Mouse (Mus musculus): ENCODE measurements at regions not wholly inside any gene's neighbourhood (a gene's known extent, or its start where the extent isn't known, plus 50 kb on each side); places are given as distances from the start of the nearest gene placed in this dataset.
"Not testable (repeated sequence)": the region's sequence is repeated elsewhere in the genome, so short reads cannot be mapped to it uniquely, and the experiment has no call there.

DNA sequence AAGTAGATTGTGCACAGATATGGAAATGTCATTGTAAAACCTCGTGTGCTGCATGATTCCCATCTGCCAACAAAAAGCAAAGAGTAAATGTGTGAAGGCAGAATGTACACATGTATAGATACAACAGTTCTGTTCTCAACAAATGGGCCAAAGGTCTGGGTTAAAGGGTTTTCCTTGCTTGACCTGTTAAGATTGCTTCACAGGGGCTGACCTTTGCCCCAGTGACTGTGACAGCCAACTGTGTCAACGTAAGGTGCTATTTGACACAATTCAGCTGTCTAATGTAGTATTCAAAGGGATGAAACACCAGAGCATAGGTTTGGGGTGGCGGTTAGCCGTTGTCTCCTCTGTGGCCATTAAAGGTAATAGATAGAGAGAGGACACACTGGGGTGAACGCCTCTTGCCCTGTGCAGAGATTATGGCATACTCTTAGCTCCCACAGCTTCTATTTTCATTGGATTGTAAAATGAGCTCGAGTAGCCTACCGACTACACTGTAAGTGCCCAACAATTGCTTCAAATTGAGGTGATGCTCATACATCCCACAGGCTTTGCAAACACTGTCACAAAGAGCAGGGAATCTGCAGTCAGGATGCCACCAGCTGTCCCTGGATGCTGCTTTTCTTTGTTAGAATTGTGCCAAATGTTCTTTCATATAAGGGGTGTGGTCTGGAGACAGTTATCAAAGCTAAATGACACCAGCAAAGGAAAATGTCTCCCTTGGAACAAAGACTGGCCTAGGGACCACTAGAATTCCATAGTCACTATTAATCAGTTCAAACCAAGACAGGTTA, 513.0 kb upstream of the Gulo start:
- Histone ChIP-seq H3K4me3 (no peak overlapping the region), H3K27ac (peak overlapping the region; percentile 13; the same call in 1 of the 2 replicates)
- intact Hi-C loops (cut with DNase I), result no loop called here
- no peak for TF ChIP-seq CTCF (IDR thresholded peaks at IDR 0.05)
- DNase-seq, result no peak

DNA sequence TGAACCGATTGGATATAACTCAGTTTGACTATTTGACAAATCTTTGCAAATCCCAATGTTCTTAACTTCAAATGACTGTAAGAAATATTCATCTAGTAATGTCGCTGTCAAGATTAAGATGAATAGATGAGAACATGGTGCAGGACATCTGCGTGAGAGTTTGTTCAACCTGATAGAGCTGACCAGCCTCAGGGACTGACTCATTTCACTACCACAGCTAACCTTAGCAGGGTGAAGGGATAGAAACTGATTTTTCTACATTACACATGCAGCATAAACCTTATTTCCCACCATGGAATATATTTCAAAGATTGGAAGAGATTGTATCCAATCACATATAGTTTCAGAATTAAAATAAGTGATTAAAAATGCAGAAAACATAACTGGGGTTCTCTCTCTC, 507.8 kb upstream of the Gulo start:
- no peak overlapping the region for H3K4me3 ChIP-seq
- no peak overlapping the region for H3K27ac ChIP-seq
- intact Hi-C loops (cut with DNase I), result no loop called here
- TF ChIP-seq CTCF (IDR thresholded peaks at IDR 0.05), result no peak
- DNase-seq, result no peak

DNA sequence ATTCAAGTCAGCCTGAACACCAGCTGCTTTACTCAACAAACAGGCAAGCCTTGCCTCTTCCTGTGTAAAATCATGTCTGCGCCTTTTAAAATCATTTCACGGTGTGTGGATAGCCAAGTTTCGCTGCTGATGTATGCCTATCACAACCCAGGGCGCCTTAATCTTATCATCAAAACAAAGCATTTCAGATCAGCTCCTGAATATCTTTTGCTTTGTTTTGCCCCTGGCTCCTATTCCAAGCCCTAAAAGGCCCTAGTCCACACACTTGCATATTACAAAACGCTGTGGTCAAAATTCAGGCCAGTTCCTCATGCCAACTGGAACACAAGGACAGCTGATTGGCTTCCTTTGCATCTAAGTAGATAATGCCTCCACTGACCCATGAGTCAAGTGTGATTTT, 501.7 kb upstream of the Gulo start:
- no peak for TF ChIP-seq CTCF (IDR thresholded peaks at IDR 0.05)
- intact Hi-C loops (cut with DNase I), result no loop called here
- Histone ChIP-seq H3K4me3 (no peak overlapping the region), H3K27ac (no peak overlapping the region)
- no peak for DNase-seq

DNA sequence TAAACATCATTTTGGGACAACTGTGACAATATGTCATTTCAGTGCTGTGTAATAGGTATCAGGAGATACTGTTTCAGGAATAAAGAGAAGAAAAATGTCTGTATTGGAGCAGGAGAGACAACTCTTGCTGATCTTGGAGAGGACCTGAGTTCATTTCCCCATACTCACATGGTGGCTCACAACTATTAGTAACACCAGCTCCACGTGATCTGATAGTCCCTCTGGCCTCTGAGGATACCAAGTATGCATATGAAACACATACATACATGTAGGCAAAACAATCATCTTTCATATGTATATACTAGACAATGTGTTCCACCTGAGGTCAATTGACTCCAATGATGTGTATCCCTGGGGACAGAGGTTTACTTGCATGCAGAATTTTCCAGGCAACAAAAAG, 501.2 kb upstream of the Gulo start:
- Histone ChIP-seq H3K27ac (no peak overlapping the region), H3K4me3 (no peak overlapping the region)
- intact Hi-C loops (cut with DNase I), result no loop called here
- no peak for DNase-seq
- TF ChIP-seq CTCF (IDR thresholded peaks at IDR 0.05), result no peak

DNA sequence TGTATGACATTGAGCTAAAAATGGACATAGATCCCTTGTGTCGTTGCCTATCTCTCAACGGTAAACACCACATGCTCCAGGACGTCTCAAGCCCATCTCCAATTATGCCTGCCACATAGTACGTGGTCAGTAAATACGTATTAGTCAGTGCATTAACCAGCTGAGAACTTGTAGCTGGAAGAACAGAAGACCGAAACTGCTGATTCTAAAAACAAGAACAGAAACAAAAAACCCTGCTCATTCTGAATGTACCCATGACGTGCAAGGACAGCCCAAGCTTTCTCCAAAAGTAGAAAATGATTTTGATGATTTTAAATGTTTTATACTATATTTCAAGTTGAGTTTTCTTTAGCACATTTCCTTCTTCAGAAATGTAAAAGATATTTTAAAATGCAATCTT, 500.7 kb upstream of the Gulo start:
- Histone ChIP-seq H3K27ac (no peak overlapping the region), H3K4me3 (no peak overlapping the region)
- no peak for DNase-seq
- TF ChIP-seq CTCF (IDR thresholded peaks at IDR 0.05), result no peak
- intact Hi-C loops (cut with DNase I), result no loop called here

DNA sequence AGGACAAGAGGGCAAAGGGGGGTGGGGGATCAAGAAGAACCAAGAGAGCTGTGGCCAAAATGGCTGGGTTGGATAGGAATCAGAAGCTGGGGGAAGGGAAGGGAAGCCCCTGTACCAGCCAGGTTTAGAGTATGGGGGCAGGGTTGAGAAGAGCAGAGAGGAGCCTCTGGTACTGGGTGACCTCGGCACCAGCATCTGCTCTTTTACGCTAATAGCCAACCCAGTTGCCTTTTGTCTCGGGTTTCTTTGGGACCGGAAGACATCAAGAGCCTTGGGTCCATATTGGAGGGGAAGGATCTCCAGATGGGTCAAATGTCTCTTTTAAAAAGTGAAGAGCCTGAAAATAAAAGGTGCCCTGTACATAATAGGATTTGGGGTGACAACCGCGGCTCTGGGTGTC, 493.0 kb upstream of the Gulo start:
- no peak for TF ChIP-seq CTCF (IDR thresholded peaks at IDR 0.05)
- H3K4me3 ChIP-seq, result no peak overlapping the region
- no peak for DNase-seq
- no peak overlapping the region for H3K27ac ChIP-seq
- intact Hi-C loops (cut with DNase I), result no loop called here

DNA sequence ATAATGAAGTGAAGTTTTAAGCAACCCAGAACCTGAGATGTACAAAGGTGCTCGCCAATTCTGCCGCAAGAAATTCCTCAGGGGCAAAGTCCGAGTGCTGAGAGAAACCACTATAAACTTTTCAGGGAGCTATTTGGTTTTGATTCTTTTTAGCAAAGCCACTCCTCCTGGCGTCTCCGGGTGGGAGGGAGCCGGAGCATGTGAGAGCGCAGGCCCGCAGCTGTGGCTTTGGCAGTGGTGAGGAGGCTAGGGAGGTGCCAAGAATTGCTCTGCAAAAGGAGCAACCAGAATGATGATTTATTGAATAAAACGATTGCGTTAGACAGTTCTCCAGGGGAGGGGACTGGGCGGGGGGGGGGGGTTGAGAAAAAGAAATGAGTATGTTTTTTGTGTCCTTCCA, 490.9 kb upstream of the Gulo start:
- peak; percentile 85 for DNase-seq
- TF ChIP-seq CTCF (IDR thresholded peaks at IDR 0.05), result no peak
- intact Hi-C loops (cut with DNase I), result no loop called here
- Histone ChIP-seq H3K4me3 (peak overlapping the region; percentile 55), H3K27ac (no peak overlapping the region; the same call in 1 of the 2 replicates)

DNA sequence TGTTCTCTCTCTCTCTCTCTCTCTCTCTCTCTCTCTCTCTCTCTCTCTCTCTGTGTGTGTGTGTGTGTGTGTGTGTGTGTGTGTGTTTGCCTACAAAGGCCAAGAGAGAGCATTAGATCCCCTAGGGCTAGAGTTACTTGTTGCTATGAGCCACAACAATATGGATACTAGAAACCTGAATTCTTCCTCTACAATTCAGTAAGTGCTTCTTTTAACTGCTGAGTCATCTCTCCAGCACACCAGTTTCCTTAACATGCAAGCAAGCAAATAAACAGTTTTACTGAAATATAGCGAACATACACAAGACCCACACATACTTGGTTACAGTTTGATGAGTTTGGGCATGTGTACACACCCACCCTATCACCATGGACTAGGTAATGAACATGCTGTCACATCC, 486.1 kb upstream of the Gulo start:
- Histone ChIP-seq H3K4me3 (no peak overlapping the region), H3K27ac (no peak overlapping the region)
- TF ChIP-seq CTCF (IDR thresholded peaks at IDR 0.05), result no peak
- DNase-seq, result no peak
- intact Hi-C loops (cut with DNase I), result no loop called here

DNA sequence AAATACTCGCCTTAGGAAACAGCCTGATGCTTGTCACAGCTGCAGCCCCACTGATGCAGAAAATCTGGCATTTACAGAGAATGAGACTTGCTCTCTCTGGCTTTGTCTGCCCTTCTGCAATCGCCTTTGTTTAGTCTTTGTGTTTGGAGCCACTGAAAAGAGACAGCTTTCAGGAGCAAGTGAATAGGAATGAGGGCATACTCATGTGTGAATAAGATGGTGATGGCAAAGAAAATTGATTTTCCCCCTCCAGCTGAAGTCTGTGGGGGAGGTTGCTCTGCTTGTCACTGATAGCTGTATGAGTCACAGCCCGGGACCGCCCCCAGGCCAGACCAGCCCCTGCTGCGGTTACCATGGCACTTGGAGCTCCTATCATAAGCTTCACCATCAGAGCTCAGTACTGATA, 485.5 kb upstream of the Gulo start:
- no peak overlapping the region for H3K27ac ChIP-seq
- H3K4me3 ChIP-seq, result no peak overlapping the region
- intact Hi-C loops (cut with DNase I), result no loop called here
- DNase-seq, result peak; percentile 64
- no peak for TF ChIP-seq CTCF (IDR thresholded peaks at IDR 0.05)

DNA sequence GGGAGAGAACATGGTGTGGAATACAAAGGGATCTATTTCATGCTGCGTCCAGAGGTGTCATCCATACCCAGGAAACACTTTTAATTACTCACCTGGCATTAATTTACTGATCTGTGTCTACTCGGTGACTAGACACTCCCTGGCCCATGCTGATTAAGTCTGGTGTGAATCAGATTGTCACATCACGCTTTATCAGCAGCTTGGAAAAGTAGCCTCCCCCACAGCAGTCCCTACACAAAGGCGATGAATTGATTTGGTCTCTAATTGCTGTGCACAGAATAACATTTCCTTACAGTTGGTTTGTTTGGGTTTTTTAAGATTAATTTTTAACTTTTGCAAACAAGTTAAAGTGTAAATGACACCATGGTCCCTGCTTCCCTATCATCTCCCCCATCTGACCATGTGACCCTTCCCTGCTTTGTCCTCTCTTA, 484.7 kb upstream of the Gulo start:
- TF ChIP-seq CTCF (IDR thresholded peaks at IDR 0.05), result no peak

DNA sequence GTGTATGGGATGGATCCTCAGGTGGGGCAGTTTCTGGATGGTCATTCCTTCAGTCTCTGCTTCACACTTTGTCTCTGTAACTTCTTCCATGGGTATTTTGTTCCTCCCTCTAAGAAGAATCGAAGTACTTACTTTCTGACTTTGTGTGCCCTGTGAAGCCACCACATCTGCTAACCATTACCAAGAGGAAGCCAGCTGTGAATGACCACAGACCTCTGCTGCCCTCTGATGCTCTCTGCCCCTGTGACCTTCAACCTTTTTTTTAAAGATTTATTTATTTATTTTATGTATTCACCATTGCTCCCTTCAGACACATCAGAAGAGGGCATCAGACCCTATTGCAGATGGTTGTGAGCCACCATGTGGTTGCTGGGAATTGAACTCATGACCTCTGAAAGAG, 475.7 kb upstream of the Gulo start:
- H3K4me3 ChIP-seq; intact Hi-C loops (cut with DNase I); DNase-seq; H3K27ac ChIP-seq: not testable (repeated sequence)

More for the DNA sequence above, 484.7 kb upstream of the Gulo start:
- no peak for DNase-seq
- Histone ChIP-seq H3K4me3 (no peak overlapping the region), H3K27ac (no peak overlapping the region)
- intact Hi-C loops (cut with DNase I), result no loop called here

DNA sequence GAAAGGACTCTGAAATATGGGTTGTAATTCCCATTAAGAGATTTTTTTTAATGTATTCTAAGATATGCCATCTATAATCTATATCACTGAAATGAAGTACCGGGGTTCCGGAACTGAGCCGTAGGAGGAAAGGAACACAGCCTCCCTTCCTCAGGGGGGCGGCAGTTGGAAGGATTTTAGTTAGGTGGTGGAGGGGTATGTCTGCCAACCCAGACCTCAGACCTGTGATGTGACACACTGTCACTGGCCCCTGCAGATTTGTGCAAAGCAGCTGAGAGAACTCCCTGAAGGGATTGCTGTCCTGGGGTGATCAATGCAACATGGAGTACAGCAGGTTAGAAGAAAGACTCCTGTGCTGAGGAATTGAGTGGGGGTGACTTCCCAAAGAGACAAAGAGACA, 470.2 kb upstream of the Gulo start:
- no peak overlapping the region for H3K4me3 ChIP-seq
- no peak overlapping the region for H3K27ac ChIP-seq
- no peak for TF ChIP-seq CTCF (IDR thresholded peaks at IDR 0.05)
- no peak for DNase-seq
- intact Hi-C loops (cut with DNase I), result loop anchor here (5.0 kb wide), 1 partner anchor 303 kb away; no protein-coding TSS in a partner anchor

DNA sequence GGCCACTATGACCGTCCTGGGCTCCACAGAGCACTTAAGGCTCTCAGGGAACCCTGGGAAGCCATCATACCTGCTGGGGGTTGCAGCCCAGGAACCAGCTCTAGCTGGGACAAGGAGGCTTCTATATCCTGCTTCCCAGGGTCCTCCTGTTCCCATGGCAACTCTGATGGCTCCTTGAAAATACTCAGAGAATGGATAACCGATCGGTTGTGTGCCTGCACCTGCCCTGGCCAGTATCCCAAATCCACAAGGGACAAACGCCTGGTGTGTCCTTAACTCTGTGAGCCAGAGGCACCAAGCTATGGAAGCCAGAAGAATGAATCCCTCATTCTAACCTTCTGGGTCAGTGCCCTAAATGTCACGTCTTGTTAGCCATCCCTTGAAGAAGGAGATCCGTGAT, 469.6 kb upstream of the Gulo start:
- no peak overlapping the region for H3K4me3 ChIP-seq
- intact Hi-C loops (cut with DNase I), result loop anchor here (5.0 kb wide), 1 partner anchor 304 kb away; no protein-coding TSS in a partner anchor
- no peak overlapping the region for H3K27ac ChIP-seq
- no peak for TF ChIP-seq CTCF (IDR thresholded peaks at IDR 0.05)
- no peak for DNase-seq

DNA sequence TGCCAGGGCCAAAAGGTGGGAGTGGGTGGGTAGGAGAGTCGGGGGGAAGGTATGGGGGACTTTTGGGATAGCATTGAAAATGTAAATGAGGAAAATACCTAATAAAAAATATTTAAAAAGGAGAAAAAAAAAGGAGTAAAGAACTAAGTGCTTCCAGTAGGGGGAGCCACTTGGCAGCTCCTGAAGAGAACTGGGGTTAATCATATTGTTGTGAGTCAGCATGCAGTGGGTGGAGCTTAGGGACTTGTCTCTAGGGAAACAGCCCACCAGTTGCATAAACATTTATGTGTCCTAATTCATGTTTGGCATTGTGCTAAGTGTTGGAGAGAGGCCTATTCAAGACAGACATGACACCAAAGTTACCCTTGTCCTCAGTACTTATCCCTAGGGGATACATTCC, 466.0 kb upstream of the Gulo start:
- Histone ChIP-seq H3K4me3 (no peak overlapping the region), H3K27ac (no peak overlapping the region)
- DNase-seq, result no peak
- peak; percentile 42 for TF ChIP-seq CTCF (IDR thresholded peaks at IDR 0.05)
- intact Hi-C loops (cut with DNase I), result loop anchor here (5.0 kb wide), 1 partner anchor 307 kb away; no protein-coding TSS in a partner anchor

Measured in gastrocnemius, adult 2 months (tissue).